21 mouse cellular contexts compared by ENCODE assay signal in genomic region chr6:50031356-50031755, GRCm38 (mm10).
DNase-seq lines count a peak whose midpoint lies in the region; ATAC-seq lines count a peak whose summit lies in the region.
"Had no signal": no experiment of that assay in that cellular context is flagged by ENCODE, and none has a peak within 500 bp of the region (broad histone marks: within the 10 kb centered on the region; RNA-seq: fewer than 3 reads in every experiment).

No protein-coding gene starts in this region.

- H3K27me3 ChIP-seq in heart, embryonic 11.5 days (ENCODE audit: control insufficient read depth, insufficient read depth, low read length), result no peaks in the 10 kb centered on the region
- H3K27me3 ChIP-seq in heart, embryonic 10.5 days (ENCODE audit: insufficient read depth, poor library complexity, severe bottlenecking), result no peaks in the 10 kb centered on the region
- H3K27me3 ChIP-seq in heart, embryonic 12.5 days (replicated peaks), result no peaks in the 10 kb centered on the region
- no peaks in the 10 kb centered on the region for H3K27me3 ChIP-seq in midbrain, embryonic 11.5 days (ENCODE audit: control insufficient read depth, insufficient read depth, low read length)
- H3K27me3 ChIP-seq in midbrain, embryonic 15.5 days (replicated peaks), result no peaks in the 10 kb centered on the region
- H3K27me3 ChIP-seq: CH12.LX had no signal

- no peaks in the 10 kb centered on the region for H3K9me3 ChIP-seq in heart, embryonic 11.5 days (replicated peaks; ENCODE audit: control insufficient read depth, low read length)
- H3K9me3 ChIP-seq in heart, embryonic 10.5 days, result no peaks in the 10 kb centered on the region
- no peaks in the 10 kb centered on the region for H3K9me3 ChIP-seq in heart, embryonic 12.5 days (replicated peaks)
- H3K9me3 ChIP-seq in midbrain, embryonic 11.5 days (ENCODE audit: control insufficient read depth, low read length), result no peaks in the 10 kb centered on the region
- no peaks in the 10 kb centered on the region for H3K9me3 ChIP-seq in midbrain, embryonic 15.5 days
- H3K9me3 ChIP-seq: G1E had no signal

- peak; percentile 58 for DNase-seq in heart, adult 11 months
- DNase-seq in heart, embryonic 10.5 days (ENCODE audit: low spot score), result peak; percentile 54
- DNase-seq in midbrain, embryonic 11.5 days (ENCODE audit: low spot score, missing footprints), result peak; percentile 33
- DNase-seq: adrenal gland, adult 2 months; adrenal gland, adult 8-10 months; adrenal gland, postnatal 10 days; adrenal gland, postnatal 14 days; adrenal gland, postnatal 25 days; adrenal gland, postnatal 36 days; B cell, adult 2 months; cerebellum, adult 11 months; cerebellum, adult 11-12 months; cerebellum, adult 18-20 months had no signal

- H3K9ac ChIP-seq in heart, embryonic 11.5 days (ENCODE audit: low read depth, low read length), result no peak overlapping the region
- H3K9ac ChIP-seq in heart, embryonic 12.5 days, result no peak overlapping the region
- no peak overlapping the region for H3K9ac ChIP-seq in midbrain, embryonic 11.5 days (ENCODE audit: low read length)
- H3K9ac ChIP-seq in midbrain, embryonic 15.5 days, result no peak overlapping the region

- WGBS in heart, embryonic 11.5 days (ENCODE audit: insufficient replicate concordance), result 69% methylated on average over 5 of the region's 5 CpGs
- 67% methylated on average over 5 of the region's 5 CpGs for WGBS in heart, embryonic 10.5 days
- WGBS in heart, embryonic 12.5 days, result 68% methylated on average over 5 of the region's 5 CpGs
- 61% methylated on average over 5 of the region's 5 CpGs for WGBS in midbrain, embryonic 11.5 days
- WGBS in midbrain, embryonic 15.5 days, result 68% methylated on average over 5 of the region's 5 CpGs

- H3K36me3 ChIP-seq in heart, embryonic 11.5 days (ENCODE audit: control insufficient read depth, insufficient read depth, low read length), result no peaks in the 10 kb centered on the region
- no peaks in the 10 kb centered on the region for H3K36me3 ChIP-seq in heart, embryonic 10.5 days
- H3K36me3 ChIP-seq in heart, embryonic 12.5 days, result no peaks in the 10 kb centered on the region
- H3K36me3 ChIP-seq in midbrain, embryonic 11.5 days (ENCODE audit: control insufficient read depth, insufficient read depth, low read length), result no peaks in the 10 kb centered on the region
- no peaks in the 10 kb centered on the region for H3K36me3 ChIP-seq in midbrain, embryonic 15.5 days (replicated peaks)
- H3K36me3 ChIP-seq: G1E had no signal

- no peak overlapping the region for H3K4me3 ChIP-seq in heart, embryonic 11.5 days (ENCODE audit: low read depth, low read length)
- no peak overlapping the region for H3K4me3 ChIP-seq in heart, embryonic 10.5 days
- H3K4me3 ChIP-seq in heart, embryonic 12.5 days, result no peak overlapping the region
- no peak overlapping the region for H3K4me3 ChIP-seq in midbrain, embryonic 11.5 days (ENCODE audit: low read depth, low read length)
- no peak overlapping the region for H3K4me3 ChIP-seq in midbrain, embryonic 15.5 days

- ATAC-seq in heart, embryonic 11.5 days (replicated peaks; ENCODE audit: insufficient number of reproducible peaks, low FRiP score, low TSS enrichment), result no peak
- ATAC-seq in heart, embryonic 12.5 days (ENCODE audit: insufficient number of reproducible peaks, low FRiP score), result no peak
- ATAC-seq in midbrain, embryonic 11.5 days (ENCODE audit: low FRiP score), result no peak
- no peak for ATAC-seq in midbrain, embryonic 15.5 days (replicated peaks)
- ATAC-seq: activated CD4-positive, CD25-positive, alpha-beta regulatory T cell, adult 4 months; CD4-positive, CD25-positive, alpha-beta regulatory T cell, adult 4 months; Patski had no signal

- H3K4me1 ChIP-seq in heart, embryonic 11.5 days (ENCODE audit: control insufficient read depth, insufficient read depth, low read length), result no peaks in the 10 kb centered on the region
- peaks cover 11% of the 10 kb centered on the region; the same call in 1 of the 2 replicates for H3K4me1 ChIP-seq in heart, embryonic 10.5 days
- H3K4me1 ChIP-seq in heart, embryonic 12.5 days (replicated peaks), result peaks cover 13% of the 10 kb centered on the region
- no peaks in the 10 kb centered on the region for H3K4me1 ChIP-seq in midbrain, embryonic 11.5 days (ENCODE audit: control insufficient read depth, insufficient read depth, low read length)
- peaks cover 9% of the 10 kb centered on the region for H3K4me1 ChIP-seq in midbrain, embryonic 15.5 days

- no peak overlapping the region for H3K27ac ChIP-seq in heart, embryonic 11.5 days (ENCODE audit: low read depth, low read length)
- no peak overlapping the region for H3K27ac ChIP-seq in heart, embryonic 10.5 days
- no peak overlapping the region for H3K27ac ChIP-seq in heart, embryonic 12.5 days (ENCODE audit: poor library complexity, severe bottlenecking)
- no peak overlapping the region for H3K27ac ChIP-seq in midbrain, embryonic 11.5 days (ENCODE audit: low read depth, low read length)
- H3K27ac ChIP-seq in midbrain, embryonic 15.5 days, result no peak overlapping the region

- H3K4me2 ChIP-seq in heart, embryonic 11.5 days, result no peak overlapping the region
- H3K4me2 ChIP-seq in heart, embryonic 12.5 days, result no peak overlapping the region
- no peak overlapping the region for H3K4me2 ChIP-seq in midbrain, embryonic 11.5 days
- H3K4me2 ChIP-seq in midbrain, embryonic 15.5 days, result no peak overlapping the region
